Mouse (Mus musculus): ENCODE measurements around the gene Stk32b.
A peak's percentile ranks its signal among the peaks of the same experiment; 100 is the strongest.

Gene Stk32b

GRCm38 (mm10) chr5:37716505-37717372, at the start of gene Stk32b:
Stk32b (minus strand) TSS chr5:37717171.
- peak; percentile 19 for DNase-seq (ENCODE audit: low spot score in 2 of 2)

GRCm38 (mm10) chr5:37765851-37766250, 48.9 kb upstream of the Stk32b start:
- DNase-seq (ENCODE audit: low spot score in 2 of 2), result no peak

GRCm38 (mm10) chr5:37762046-37762445, 45.1 kb upstream of the Stk32b start:
- DNase-seq (ENCODE audit: low spot score in 2 of 2), result peak in 1 of 2 experiments; percentile 24

GRCm38 (mm10) chr5:37753366-37753765, 36.4 kb upstream of the Stk32b start:
- DNase-seq (ENCODE audit: low spot score in 2 of 2), result no peak

- DNase-seq (ENCODE audit: low spot score in 2 of 2), result peak in 1 of 2 experiments; percentile 47
Measured at GRCm38 (mm10) chr5:37752027-37752967, 35.3 kb upstream of the Stk32b start.

GRCm38 (mm10) chr5:37743889-37744707, 27.1 kb upstream of the Stk32b start:
- DNase-seq (ENCODE audit: low spot score in 2 of 2), result no peak

GRCm38 (mm10) chr5:37736213-37736612, 19.2 kb upstream of the Stk32b start:
- no peak for DNase-seq (ENCODE audit: low spot score in 2 of 2)

GRCm38 (mm10) chr5:37735224-37735623, 18.3 kb upstream of the Stk32b start, which contains the start of gene Cytl1:
Cytl1 (plus strand) TSS chr5:37735519.
- DNase-seq (ENCODE audit: low spot score in 2 of 2), result peak in 1 of 2 experiments; percentile 29

- peak; percentile 59 to 67 for DNase-seq (ENCODE audit: low spot score in 2 of 2)
Measured at GRCm38 (mm10) chr5:37730781-37731180, 13.8 kb upstream of the Stk32b start.

GRCm38 (mm10) chr5:37725220-37725886, 8.4 kb upstream of the Stk32b start:
- DNase-seq (ENCODE audit: low spot score in 2 of 2), result peak; percentile 27 to 42

- no peak for DNase-seq (ENCODE audit: low spot score in 2 of 2)
Measured at GRCm38 (mm10) chr5:37720670-37721069, 3.7 kb upstream of the Stk32b start.

- peak in 1 of 2 experiments; percentile 29 for DNase-seq (ENCODE audit: low spot score in 2 of 2)
Measured at GRCm38 (mm10) chr5:37717384-37717963, 503 bp upstream of the Stk32b start.

GRCm38 (mm10) chr5:37709257-37709904, 7.6 kb downstream of the Stk32b start:
- no peak for DNase-seq (ENCODE audit: low spot score in 2 of 2)

- DNase-seq (ENCODE audit: low spot score in 2 of 2), result no peak
Measured at GRCm38 (mm10) chr5:37708124-37708523, 8.8 kb downstream of the Stk32b start.

GRCm38 (mm10) chr5:37704962-37705361, 12.0 kb downstream of the Stk32b start:
- DNase-seq (ENCODE audit: low spot score in 2 of 2), result no peak

- peak in 1 of 2 experiments; percentile 4 for DNase-seq (ENCODE audit: low spot score in 2 of 2)
Measured at GRCm38 (mm10) chr5:37699757-37700156, 17.2 kb downstream of the Stk32b start.

GRCm38 (mm10) chr5:37697286-37697685, 19.7 kb downstream of the Stk32b start:
- no peak for DNase-seq (ENCODE audit: low spot score in 2 of 2)

GRCm38 (mm10) chr5:37695773-37696172, 21.2 kb downstream of the Stk32b start:
- DNase-seq (ENCODE audit: low spot score in 2 of 2), result no peak

GRCm38 (mm10) chr5:37692759-37693158, 24.2 kb downstream of the Stk32b start:
- DNase-seq (ENCODE audit: low spot score in 2 of 2), result no peak

GRCm38 (mm10) chr5:37670781-37671180, 46.2 kb downstream of the Stk32b start:
- DNase-seq (ENCODE audit: low spot score in 2 of 2), result no peak
